Mouse (Mus musculus) neural tube, embryonic 10.5 days (tissue): Measurements from ENCODE around the gene Apoo.
A peak's percentile ranks its signal among the peaks of the same experiment; 100 is the strongest.
"Not testable (repeated sequence)": the region's sequence is repeated elsewhere in the genome, so short reads cannot be mapped to it uniquely, and the experiment has no call there.

ENCODE experiments used
- DNase-seq: peaks from one replicate; pipeline ENCODE4 v3.0.0-alpha.2; 2017; ENCODE audit warnings: low spot score; ENCODE audit errors: extremely low spot score

Gene Apoo

DNA sequence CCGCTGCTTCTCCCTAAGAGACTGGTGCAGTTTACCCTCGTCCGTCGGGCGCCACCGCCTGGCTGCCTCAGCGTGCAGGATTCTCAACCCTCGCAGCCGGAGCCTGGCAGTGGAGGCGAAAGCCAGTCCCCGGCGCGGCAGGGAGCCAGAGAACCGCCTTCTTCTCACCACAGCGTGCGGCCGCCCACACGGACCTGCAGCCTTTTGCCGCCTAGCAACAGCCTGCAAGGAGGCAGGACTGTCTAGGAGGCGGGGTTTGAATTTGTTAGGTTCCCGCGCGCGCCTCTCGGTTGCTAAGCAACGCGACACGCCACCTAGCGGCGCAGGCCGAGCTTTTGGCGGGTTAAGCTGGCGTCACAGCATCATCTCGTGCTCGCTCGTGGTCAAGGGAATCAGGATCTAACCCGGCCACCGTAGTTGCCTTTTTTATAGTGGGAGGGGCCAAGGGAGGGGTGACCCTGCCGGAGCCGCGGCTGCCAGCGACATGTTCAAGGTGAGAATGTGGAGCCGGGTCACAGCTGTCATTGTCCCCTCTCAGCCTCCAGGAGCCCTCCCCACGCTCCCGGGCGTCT is at the start of gene Apoo, which contains the start of gene Fam90a1b:
Gene Apoo, plus strand, starts transcription at position 448 of the 572 bp plus-strand sequence.
Gene Fam90a1b, minus strand, starts transcription at position 108 of the 572 bp plus-strand sequence.
- peak; percentile 96 for DNase-seq

DNA sequence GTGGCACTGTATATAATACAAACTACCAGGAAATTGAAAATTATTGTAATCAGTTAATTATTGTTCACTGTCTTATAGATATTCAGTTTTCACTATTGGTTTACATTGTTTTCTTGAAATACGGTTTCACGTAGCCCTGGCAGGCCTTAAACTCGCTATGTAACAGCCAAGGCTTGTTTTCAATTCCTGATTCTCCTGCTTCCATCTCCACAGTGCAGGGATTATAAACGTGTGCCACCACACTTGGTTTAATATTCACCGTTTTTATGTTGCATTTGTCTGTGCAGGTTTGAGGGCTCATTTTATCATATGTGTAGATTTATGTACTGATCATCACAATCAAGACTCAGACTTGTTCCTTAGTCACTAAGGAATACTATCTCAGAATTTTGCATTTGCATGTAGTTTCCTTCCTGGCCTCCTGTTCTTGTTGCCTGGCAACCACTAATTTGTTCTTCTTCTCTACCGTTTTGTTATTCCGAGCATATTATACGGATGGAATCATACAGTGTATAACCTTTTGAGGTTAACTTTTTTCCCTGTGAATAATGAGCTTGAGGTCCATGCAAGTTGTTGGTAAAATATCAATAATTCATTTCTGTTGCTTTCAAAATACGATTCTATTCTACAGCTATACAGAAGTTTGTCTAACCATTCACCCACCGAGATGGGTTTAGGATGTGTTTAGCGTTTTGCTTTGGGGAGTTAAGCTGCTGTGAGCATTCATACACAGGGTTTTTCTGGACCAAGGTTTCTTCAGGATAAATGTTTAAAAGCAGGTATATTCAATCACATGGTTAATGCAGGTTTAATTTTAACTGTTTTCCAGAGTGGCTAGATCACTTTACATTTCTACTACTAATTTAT is 45.6 kb upstream of the Apoo start:
- DNase-seq = no peak

DNA sequence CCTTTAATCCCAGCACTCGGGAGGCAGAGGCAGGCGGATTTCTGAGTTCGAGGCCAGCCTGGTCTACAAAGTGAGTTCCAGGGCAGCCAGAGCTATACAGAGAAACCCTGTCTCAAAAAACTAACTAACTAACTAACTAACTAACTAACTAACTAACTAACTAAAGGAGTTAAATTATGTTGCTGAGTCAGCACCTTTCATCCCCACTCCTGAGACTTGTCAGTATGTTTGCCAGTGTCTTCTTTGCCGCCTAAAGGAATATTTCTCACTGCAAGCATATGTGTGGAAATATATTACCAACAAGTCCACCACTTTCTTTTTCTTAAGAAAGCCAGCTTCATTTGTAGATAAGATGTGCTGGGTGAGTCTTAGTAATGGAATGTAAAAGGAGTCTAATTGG is 23.3 kb upstream of the Apoo start:
- DNase-seq = not testable (repeated sequence)

DNA sequence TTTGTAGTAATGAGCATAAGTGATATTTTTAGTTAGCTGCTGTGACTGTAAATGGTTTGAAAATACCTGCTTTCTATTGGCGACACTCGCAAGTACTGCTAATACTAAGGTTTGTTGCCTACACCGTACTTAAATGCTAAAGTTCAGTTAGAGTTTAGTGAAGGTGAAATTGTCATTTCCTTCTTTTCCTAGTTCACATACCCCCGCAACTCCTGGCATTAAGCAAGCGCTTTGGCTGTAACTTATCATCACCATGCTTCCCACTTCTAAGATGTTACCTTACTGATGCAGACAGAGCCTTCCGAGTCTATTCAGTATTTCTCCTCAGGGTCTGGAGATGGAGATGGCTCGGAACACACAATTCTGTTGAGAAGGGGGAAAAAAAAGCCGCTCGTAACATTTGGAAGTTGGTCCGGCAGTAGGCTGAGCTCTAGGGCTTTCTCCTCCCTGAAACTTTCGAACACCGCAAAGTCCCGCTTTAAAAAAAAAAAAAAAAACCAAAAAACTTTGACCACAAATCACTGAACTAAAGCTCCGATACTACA is 1.5 kb upstream of the Apoo start:
- DNase-seq = peak; percentile 30

DNA sequence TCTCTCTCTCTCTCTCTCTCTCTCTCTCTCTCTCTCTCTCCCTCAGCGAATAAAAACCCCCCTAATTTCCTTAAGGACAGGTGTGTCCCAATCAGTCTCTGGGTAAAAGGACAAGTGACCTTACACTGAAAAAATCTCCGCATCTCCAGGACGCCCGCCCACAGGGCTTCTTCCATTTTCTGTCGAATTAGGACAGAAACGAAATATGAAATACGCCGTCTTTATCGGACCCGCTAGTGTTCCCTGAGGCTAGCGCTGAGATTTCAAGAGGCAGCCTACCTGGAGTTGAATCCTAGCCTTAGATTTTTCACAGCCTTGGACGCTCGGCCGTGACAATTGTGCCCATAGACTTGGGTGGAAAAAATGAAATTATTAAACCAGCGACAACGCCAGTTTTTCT is 888 bp upstream of the Apoo start:
- DNase-seq = peak; percentile 19

DNA sequence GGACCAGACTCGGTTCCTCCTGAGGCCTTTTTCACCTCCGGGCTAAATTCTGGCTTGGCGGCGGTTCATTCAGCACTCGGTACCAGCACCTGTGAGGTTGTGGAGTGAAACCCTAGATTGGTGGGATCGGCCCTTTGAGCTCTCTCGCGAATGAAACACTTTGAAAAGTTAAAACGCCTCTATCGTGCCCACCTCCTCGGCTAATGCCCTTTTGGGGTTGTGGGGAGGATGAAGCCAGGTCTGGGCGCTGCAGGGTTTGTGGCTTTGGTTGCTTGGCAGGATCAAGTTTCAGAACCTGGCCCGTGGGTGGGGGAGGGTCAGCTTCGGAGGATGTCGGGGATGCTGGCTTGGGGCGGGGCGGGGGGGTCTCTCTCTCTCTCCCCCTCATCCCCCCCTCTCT is 331 bp downstream of the Apoo start:
- no peak for DNase-seq

DNA sequence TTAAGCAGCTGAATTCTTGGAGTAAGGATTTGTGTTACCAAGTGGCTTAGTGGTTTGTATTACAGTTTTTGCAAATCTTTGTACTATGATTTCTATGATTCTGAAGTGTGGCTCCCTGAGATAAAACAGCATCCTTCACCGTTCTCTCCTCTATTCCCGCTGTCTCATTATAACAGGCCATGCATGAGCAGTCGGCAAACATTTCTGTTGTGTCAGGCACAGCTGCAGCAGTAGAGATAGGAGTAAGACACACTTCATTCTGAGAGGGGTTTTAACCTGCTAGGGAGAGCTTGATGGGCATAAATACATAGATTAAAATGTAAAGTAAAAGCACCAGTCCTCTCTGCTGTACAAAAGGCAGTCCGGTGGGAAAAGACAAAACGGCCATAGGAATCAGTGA is 11.8 kb downstream of the Apoo start:
- no peak for DNase-seq

DNA sequence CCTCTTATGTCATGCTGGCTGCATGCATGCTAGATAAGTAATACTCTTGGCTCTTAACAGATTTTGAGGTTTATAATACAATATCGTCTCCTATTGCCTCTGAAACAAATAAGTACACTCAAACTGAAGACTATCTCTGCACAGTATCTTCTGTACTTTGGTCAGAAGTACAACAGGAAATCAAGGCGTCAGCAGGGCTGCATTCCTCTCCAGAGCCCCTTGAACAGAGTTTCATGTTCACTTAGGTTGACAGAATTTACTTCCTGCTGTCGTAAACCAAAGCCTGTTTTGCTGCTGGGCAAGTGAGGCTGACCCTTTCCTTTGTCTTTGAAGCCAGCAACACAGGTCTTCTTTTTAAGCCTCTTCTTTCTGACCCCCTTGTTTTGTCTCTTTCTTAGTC is 42.1 kb downstream of the Apoo start:
- no peak for DNase-seq

DNA sequence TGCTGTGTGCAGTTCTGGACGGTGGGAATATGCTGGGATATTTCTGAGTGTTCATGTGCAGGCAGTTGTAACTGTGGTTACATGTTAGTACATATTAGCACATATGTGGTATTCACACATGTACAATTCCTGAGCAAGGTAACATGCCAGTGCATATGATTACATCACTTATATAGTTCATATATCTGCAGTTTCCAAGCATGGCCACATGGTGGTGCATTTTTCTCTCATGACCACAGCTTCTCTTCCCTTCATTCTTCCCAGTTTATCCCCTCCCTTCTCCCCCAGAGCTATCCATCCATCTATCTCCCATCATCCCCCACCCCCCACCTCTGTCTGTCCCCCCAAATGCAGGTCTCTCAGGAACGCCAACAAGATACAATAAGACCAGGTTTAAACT is 53.3 kb downstream of the Apoo start:
- DNase-seq = no peak

DNA sequence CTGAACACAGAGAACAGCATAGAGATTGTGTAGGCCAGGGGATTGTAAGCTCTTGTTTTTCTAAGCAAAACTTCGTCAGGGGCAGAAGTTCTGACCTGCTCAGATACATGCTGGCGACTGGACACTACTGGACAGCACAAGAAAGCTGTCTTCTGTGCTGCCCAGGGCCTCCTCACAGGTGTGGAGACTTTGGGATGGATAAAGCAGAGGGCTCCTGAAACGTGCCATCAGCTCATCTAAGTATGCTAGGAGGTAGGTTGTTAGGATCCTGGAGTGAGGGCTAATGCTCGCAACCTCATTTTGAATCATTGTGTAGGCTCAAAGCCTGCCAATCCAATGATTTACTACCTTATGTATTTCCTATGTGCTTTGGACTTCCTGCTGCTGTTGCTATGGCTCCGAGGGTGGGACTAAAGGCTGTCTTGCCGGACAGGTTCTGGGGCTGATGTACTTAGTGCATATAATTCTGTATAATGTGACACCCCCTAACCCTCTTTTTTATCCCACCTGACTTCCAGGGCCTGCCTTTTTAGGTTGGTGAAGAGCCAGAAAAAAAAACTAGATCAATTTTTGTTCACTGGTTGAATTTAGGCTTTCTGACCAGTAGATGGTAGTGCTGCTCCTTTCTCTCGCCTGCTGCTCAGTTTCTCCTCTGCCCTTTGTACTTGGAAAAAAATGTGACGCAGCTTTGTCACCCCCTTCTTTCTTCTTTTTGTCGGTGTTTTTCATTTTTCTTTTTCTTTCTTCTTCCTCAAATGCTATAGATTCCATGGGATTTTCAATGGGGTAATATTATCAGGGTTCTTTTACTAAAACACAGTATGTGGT is 64.8 kb downstream of the Apoo start:
- no peak for DNase-seq

DNA sequence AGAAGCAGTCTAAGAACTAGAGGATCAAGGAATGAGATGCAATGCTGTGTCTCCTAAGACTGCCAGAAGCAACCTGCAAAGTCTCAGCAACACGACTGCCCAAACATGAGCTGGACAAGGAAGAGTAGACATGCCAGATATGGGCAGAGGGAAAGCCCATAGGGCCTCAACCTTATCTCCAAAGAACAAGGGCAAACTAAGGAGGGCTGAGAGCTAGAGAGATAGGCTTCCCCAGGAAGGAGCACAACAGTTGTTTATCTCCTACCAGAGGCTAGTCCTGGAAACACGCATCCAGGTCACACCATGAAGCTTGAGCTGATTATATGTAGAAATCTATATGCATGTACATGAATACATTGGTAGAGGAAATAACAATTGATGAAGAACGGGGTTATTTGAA is 78.5 kb downstream of the Apoo start:
- DNase-seq = not testable (repeated sequence)

DNA sequence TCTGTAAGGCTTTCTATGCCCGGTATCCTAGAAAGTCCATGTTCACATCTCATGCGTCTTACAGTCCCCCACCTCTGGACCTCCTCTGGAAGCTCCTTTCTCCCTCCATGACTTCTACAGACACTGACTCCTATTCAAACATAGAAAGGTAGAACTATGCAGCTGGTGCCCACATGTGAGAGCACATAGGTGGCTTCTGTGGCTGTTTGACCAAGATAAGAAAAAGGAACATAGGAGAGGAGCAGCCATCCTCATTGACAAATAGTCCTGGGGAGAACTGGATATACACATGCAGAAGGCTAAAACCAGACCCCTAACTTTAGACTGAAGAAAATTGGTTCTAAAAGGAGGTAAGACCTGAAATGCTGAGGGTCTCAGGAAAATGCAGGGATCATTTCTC is 79.1 kb downstream of the Apoo start:
- DNase-seq = not testable (repeated sequence)

DNA sequence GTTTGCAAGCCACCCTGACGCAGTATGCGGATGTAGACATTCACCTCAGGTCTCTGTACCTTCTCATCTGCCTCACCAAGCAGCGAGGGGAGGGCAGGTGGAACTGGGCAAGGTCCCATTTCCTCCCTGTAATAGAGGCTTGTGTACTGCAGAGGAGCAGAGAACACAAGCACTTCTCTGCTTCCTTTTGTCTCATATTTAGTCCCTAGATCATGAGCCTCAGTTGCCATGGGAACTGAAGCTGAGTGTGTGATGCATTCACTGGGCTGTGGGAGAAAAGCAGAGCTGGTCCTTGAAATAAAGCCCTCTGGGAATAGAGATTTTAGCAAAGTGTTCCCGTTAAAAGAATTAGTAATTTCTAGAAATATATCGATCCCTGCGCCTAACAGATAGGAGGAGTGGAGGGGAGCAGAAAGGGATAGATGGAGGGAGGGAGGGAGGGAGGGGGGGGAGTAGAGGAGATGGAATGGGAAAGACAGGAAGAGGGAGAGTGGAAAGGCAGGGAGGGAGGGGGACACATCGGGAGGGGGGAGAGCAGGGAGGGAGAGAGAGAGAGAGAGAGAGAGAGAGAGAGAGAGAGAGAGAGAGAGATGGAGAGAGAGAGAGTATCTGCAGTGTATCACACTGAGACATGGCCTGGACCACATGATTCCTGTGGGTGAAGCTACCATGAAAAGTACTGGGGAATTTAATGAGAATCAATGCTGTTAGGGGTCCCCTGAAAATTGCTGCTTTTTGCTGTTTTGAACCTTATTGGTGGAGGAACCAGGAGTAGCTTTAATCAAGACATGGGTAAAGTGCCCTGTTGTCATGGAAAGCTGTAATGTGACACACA is 83.3 kb downstream of the Apoo start:
- not testable (repeated sequence) for DNase-seq

DNA sequence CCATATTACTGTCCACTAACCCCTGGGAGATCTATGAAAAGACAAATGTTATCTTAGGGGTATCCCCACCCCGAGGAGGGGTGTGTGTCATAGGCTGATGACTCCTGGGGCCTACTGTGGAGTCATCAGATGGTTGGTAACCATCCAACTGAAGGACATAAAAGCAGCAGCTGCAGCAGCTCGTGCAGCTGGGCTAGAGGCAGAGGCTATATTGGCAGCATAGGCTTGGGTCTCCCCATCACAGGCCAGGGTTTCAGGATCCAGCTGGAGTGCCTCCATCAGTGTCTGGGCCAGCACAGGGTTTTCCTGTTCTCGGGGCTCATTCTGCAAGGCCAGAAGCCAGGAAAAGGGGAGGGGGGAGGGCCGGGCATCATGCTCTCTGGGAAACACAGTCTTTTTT is 92.4 kb downstream of the Apoo start:
- no peak for DNase-seq

DNA sequence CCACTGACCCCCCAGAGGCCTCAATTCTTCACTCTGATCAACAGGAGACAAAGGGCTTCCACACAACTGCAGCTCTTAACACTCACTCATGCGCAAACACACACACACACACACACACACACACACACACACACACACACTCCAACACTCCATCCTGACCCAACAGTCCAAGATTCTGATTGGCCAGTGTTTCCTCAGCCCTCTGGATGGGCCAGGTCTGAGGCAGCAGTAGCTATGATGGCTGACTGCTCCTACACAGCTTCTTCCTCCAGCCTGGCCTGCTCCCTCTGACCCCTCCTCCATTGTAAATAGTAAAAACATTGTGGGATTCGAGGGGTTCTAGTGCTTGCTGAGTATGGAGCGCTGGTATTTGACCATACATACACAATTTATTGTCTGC is 94.6 kb downstream of the Apoo start:
- not testable (repeated sequence) for DNase-seq

DNA sequence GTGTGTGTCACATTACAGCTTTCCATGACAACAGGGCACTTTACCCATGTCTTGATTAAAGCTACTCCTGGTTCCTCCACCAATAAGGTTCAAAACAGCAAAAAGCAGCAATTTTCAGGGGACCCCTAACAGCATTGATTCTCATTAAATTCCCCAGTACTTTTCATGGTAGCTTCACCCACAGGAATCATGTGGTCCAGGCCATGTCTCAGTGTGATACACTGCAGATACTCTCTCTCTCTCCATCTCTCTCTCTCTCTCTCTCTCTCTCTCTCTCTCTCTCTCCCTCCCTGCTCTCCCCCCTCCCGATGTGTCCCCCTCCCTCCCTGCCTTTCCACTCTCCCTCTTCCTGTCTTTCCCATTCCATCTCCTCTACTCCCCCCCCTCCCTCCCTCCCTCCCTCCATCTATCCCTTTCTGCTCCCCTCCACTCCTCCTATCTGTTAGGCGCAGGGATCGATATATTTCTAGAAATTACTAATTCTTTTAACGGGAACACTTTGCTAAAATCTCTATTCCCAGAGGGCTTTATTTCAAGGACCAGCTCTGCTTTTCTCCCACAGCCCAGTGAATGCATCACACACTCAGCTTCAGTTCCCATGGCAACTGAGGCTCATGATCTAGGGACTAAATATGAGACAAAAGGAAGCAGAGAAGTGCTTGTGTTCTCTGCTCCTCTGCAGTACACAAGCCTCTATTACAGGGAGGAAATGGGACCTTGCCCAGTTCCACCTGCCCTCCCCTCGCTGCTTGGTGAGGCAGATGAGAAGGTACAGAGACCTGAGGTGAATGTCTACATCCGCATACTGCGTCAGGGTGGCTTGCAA is 95.9 kb downstream of the Apoo start:
- not testable (repeated sequence) for DNase-seq
